Mouse (Mus musculus): ENCODE measurements around the gene Hadha. TPM values are rescaled to one million over a fixed set of nuclear protein-coding genes. Genes with fewer than 3 reads are reported as not detected.

Hadha gene
- polyA plus RNA-seq, 1 experiment, result 65.9 TPM

GRCm38 (mm10) chr5:30127921-30128597 is 26.9 kb downstream of the Hadha start:
- Histone ChIP-seq H3ac (ENCODE audit: control insufficient read depth, insufficient read length, low read depth) (no peak overlapping the region), H3K27me3 (ENCODE audit: control insufficient read depth, insufficient read depth, insufficient read length) (no peaks in the 10 kb centered on the region), H3K79me2 (ENCODE audit: control insufficient read depth, insufficient read depth) (no peaks in the 10 kb centered on the region), H3K36me3 (ENCODE audit: control insufficient read depth, insufficient read depth) (peaks cover 51% of the 10 kb centered on the region), H3K4me3 (ENCODE audit: insufficient read depth, poor library complexity, severe bottlenecking) (no peak overlapping the region), H3K79me3 (ENCODE audit: low read depth) (no peaks in the 10 kb centered on the region)
- TF ChIP-seq CTCF (IDR thresholded peaks at IDR 0.05; ENCODE audit: control insufficient read depth, insufficient read depth, insufficient read length), result no peak
- TF ChIP-seq MAX (IDR thresholded peaks at IDR 0.05), result no peak
- no peak for TF ChIP-seq MYOG (IDR thresholded peaks at IDR 0.05; ENCODE audit: control insufficient read depth, extremely low read depth, insufficient read length)
- TF ChIP-seq FOSL1 (IDR thresholded peaks at IDR 0.05; ENCODE audit: insufficient read depth, low read length, poor library complexity, severe bottlenecking), result no peak
- no peak for TF ChIP-seq MYOD1 (IDR thresholded peaks at IDR 0.05; ENCODE audit: control insufficient read depth, insufficient read length, low read depth)
- no peak for TF ChIP-seq USF1 (IDR thresholded peaks at IDR 0.05; ENCODE audit: low read depth)
- TF ChIP-seq CEBPB (IDR thresholded peaks at IDR 0.05; ENCODE audit: low read depth), result no peak

- Histone ChIP-seq H3K79me2 (ENCODE audit: control insufficient read depth, insufficient read depth) (no peaks in the 10 kb centered on the region), H3ac (ENCODE audit: control insufficient read depth, insufficient read length, low read depth) (no peak overlapping the region), H3K36me3 (ENCODE audit: control insufficient read depth, insufficient read depth) (peaks cover 55% of the 10 kb centered on the region), H3K4me3 (ENCODE audit: insufficient read depth, poor library complexity, severe bottlenecking) (no peak overlapping the region), H3K27me3 (ENCODE audit: control insufficient read depth, insufficient read depth, insufficient read length) (no peaks in the 10 kb centered on the region), H3K79me3 (ENCODE audit: low read depth) (no peaks in the 10 kb centered on the region)
- TF ChIP-seq FOSL1 (IDR thresholded peaks at IDR 0.05; ENCODE audit: insufficient read depth, low read length, poor library complexity, severe bottlenecking) (no peak), MYOD1 (IDR thresholded peaks at IDR 0.05; ENCODE audit: control insufficient read depth, insufficient read length, low read depth) (peak; percentile 62), MAX (IDR thresholded peaks at IDR 0.05) (peak; percentile 90)
Measured at GRCm38 (mm10) chr5:30126756-30127155, 28.2 kb downstream of the Hadha start.

- Histone ChIP-seq H3K27me3 (ENCODE audit: control insufficient read depth, insufficient read depth, insufficient read length) (no peaks in the 10 kb centered on the region), H3K4me3 (ENCODE audit: insufficient read depth, poor library complexity, severe bottlenecking) (no peak overlapping the region), H3K36me3 (ENCODE audit: control insufficient read depth, insufficient read depth) (peaks cover 52% of the 10 kb centered on the region), H3K79me3 (ENCODE audit: low read depth) (no peaks in the 10 kb centered on the region), H3K79me2 (ENCODE audit: control insufficient read depth, insufficient read depth) (no peaks in the 10 kb centered on the region), H3ac (ENCODE audit: control insufficient read depth, insufficient read length, low read depth) (no peak overlapping the region)
- TF ChIP-seq CTCF (IDR thresholded peaks at IDR 0.05; ENCODE audit: control insufficient read depth, insufficient read depth, insufficient read length), result no peak
- no peak for TF ChIP-seq MYOG (IDR thresholded peaks at IDR 0.05; ENCODE audit: control insufficient read depth, extremely low read depth, insufficient read length)
- TF ChIP-seq USF1 (IDR thresholded peaks at IDR 0.05; ENCODE audit: low read depth), result no peak
- no peak for TF ChIP-seq MYOD1 (IDR thresholded peaks at IDR 0.05; ENCODE audit: control insufficient read depth, insufficient read length, low read depth)
- TF ChIP-seq FOSL1 (IDR thresholded peaks at IDR 0.05; ENCODE audit: insufficient read depth, low read length, poor library complexity, severe bottlenecking), result no peak
- TF ChIP-seq MAX (IDR thresholded peaks at IDR 0.05), result no peak
- TF ChIP-seq CEBPB (IDR thresholded peaks at IDR 0.05; ENCODE audit: low read depth), result no peak
Measured at GRCm38 (mm10) chr5:30125587-30125986, 29.4 kb downstream of the Hadha start.

- H3ac ChIP-seq (ENCODE audit: control insufficient read depth, insufficient read length, low read depth), result no peak overlapping the region
- no peak overlapping the region for H3K4me3 ChIP-seq (ENCODE audit: insufficient read depth, poor library complexity, severe bottlenecking)
- H3K36me3 ChIP-seq (ENCODE audit: control insufficient read depth, insufficient read depth), result peaks cover 60% of the 10 kb centered on the region
- no peaks in the 10 kb centered on the region for H3K79me3 ChIP-seq (ENCODE audit: low read depth)
- no peaks in the 10 kb centered on the region for H3K79me2 ChIP-seq (ENCODE audit: control insufficient read depth, insufficient read depth)
- no peak for TF ChIP-seq MAX (IDR thresholded peaks at IDR 0.05)
- TF ChIP-seq CTCF (IDR thresholded peaks at IDR 0.05; ENCODE audit: control insufficient read depth, insufficient read depth, insufficient read length), result no peak
- TF ChIP-seq USF1 (IDR thresholded peaks at IDR 0.05; ENCODE audit: low read depth), result no peak
- TF ChIP-seq MYOG (IDR thresholded peaks at IDR 0.05; ENCODE audit: control insufficient read depth, extremely low read depth, insufficient read length), result no peak
- no peaks in the 10 kb centered on the region for H3K27me3 ChIP-seq (ENCODE audit: control insufficient read depth, insufficient read depth, insufficient read length)
Measured at GRCm38 (mm10) chr5:30122481-30122880, 32.5 kb downstream of the Hadha start.

- no peak overlapping the region for H3K4me3 ChIP-seq (ENCODE audit: insufficient read depth, poor library complexity, severe bottlenecking)
- no peaks in the 10 kb centered on the region for H3K27me3 ChIP-seq (ENCODE audit: control insufficient read depth, insufficient read depth, insufficient read length)
- TF ChIP-seq CEBPB (IDR thresholded peaks at IDR 0.05; ENCODE audit: low read depth) (no peak), FOSL1 (IDR thresholded peaks at IDR 0.05; ENCODE audit: insufficient read depth, low read length, poor library complexity, severe bottlenecking) (no peak), MYOG (IDR thresholded peaks at IDR 0.05; ENCODE audit: control insufficient read depth, extremely low read depth, insufficient read length) (no peak), USF1 (IDR thresholded peaks at IDR 0.05; ENCODE audit: low read depth) (no peak), MAX (IDR thresholded peaks at IDR 0.05) (no peak), MYOD1 (IDR thresholded peaks at IDR 0.05; ENCODE audit: control insufficient read depth, insufficient read length, low read depth) (no peak), CTCF (IDR thresholded peaks at IDR 0.05; ENCODE audit: control insufficient read depth, insufficient read depth, insufficient read length) (no peak)
- H3K36me3 ChIP-seq (ENCODE audit: control insufficient read depth, insufficient read depth), result peaks cover 47% of the 10 kb centered on the region
- no peaks in the 10 kb centered on the region for H3K79me2 ChIP-seq (ENCODE audit: control insufficient read depth, insufficient read depth)
- H3K79me3 ChIP-seq (ENCODE audit: low read depth), result no peaks in the 10 kb centered on the region
- H3ac ChIP-seq (ENCODE audit: control insufficient read depth, insufficient read length, low read depth), result no peak overlapping the region
Measured at GRCm38 (mm10) chr5:30120106-30120505, 34.9 kb downstream of the Hadha start.

- TF ChIP-seq CTCF (IDR thresholded peaks at IDR 0.05; ENCODE audit: control insufficient read depth, insufficient read depth, insufficient read length) (no peak), FOSL1 (IDR thresholded peaks at IDR 0.05; ENCODE audit: insufficient read depth, low read length, poor library complexity, severe bottlenecking) (no peak), MYOG (IDR thresholded peaks at IDR 0.05; ENCODE audit: control insufficient read depth, extremely low read depth, insufficient read length) (no peak), MAX (IDR thresholded peaks at IDR 0.05) (no peak), USF1 (IDR thresholded peaks at IDR 0.05; ENCODE audit: low read depth) (no peak), MYOD1 (IDR thresholded peaks at IDR 0.05; ENCODE audit: control insufficient read depth, insufficient read length, low read depth) (no peak), CEBPB (IDR thresholded peaks at IDR 0.05; ENCODE audit: low read depth) (no peak)
- H3K36me3 ChIP-seq (ENCODE audit: control insufficient read depth, insufficient read depth), result peaks cover 38% of the 10 kb centered on the region
Measured at GRCm38 (mm10) chr5:30119163-30119562, 35.8 kb downstream of the Hadha start.

More at GRCm38 (mm10) chr5:30119163-30119562, 35.8 kb downstream of the Hadha start:
- Histone ChIP-seq H3ac (ENCODE audit: control insufficient read depth, insufficient read length, low read depth) (no peak overlapping the region), H3K27me3 (ENCODE audit: control insufficient read depth, insufficient read depth, insufficient read length) (peaks cover 2% of the 10 kb centered on the region), H3K79me2 (ENCODE audit: control insufficient read depth, insufficient read depth) (no peaks in the 10 kb centered on the region), H3K4me3 (ENCODE audit: insufficient read depth, poor library complexity, severe bottlenecking) (no peak overlapping the region), H3K79me3 (ENCODE audit: low read depth) (no peaks in the 10 kb centered on the region)

Measured in C2C12 (cell line).